Mouse (Mus musculus) gastrocnemius, adult 18-20 months (tissue): ENCODE data around the gene Gapt. TPM values are rescaled to one million over a fixed set of nuclear protein-coding genes. Genes with fewer than 3 reads are reported as not detected.

Experiments used
- DNase-seq: peaks from one replicate; pipeline ENCODE4 v3.0.0; 2021; ENCODE audit warnings: low spot score
- total RNA-seq, 2 experiments: library from RNA; stranded (reverse); gene quantifications; 2 replicates each; pipeline ENCODE4 v1.2.3; 2021

The Gapt gene
- total RNA-seq, 2 experiments from 2014 or later: 0.11 TPM; not detected in 1

GRCm38 (mm10) chr13:110346707-110347106 is 10.3 kb downstream of the Gapt start:
- DNase-seq: no peak

DNA sequence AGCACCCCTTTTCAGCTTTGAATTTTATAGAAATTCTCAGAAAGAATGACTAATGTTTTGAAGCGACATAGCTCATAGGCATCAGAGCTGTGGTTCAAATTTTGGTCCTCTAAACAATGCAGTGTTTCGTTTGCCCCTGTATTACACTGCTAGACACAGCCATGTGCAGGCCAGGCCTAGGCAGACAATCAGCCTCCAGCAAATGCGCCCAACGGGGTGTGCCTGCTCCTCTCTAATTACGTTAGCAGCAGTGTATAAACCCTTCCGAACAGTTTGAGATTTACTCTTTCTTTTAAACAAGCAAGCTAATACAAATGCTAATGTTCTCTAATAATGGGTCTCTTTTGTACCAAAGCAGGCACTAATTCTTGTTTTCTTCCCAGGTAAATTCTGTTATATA is 14.4 kb downstream of the Gapt start:
- no peak for DNase-seq

DNA sequence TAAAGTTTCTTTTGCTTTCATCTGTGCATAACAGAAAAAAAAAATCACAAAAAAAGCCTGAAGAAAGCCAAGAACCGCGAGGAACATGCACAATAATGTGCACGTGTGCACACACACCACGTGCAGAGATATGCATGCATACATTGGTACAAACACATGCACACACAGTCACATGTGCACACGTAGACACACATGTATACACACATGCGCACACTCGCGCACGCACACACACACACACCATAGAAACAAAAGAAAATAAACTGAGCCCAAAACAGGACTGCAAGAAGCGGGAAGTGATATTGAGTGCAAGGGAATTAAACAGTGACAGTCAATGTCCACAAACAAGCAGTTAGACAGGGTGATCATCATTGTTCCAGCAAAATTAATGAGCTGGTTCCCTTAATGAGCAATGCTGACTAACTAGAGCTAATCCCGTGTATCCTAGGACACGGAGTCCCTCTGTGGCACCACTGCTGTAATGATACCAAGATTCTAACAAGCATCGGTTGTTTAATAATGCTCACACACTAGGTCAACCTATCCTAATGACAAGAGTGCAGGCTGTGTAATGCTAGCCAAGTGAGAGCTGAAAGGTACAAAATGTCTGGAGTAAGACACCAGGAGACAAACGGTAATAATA is 23.9 kb downstream of the Gapt start:
- no peak for DNase-seq

DNA sequence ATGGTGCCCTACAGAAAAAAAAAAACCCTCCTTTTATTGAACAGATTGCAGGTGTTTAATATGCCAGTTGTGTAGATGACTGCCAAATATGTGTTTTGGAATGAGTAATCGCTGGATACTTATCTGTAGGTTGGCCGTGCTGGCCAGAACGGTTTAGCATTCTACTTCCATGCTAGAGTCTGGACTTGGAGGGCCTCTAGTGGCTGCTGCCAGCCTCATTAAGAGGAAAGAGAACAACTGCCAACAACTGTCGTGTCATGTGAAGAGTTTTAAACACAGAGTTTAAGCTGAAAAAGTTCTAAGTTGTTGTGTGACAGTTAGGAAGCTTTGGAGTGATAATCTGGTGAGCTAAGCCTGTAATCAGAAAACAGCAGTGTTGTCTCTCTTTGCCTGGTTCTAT is 38.3 kb downstream of the Gapt start:
- no peak for DNase-seq

DNA sequence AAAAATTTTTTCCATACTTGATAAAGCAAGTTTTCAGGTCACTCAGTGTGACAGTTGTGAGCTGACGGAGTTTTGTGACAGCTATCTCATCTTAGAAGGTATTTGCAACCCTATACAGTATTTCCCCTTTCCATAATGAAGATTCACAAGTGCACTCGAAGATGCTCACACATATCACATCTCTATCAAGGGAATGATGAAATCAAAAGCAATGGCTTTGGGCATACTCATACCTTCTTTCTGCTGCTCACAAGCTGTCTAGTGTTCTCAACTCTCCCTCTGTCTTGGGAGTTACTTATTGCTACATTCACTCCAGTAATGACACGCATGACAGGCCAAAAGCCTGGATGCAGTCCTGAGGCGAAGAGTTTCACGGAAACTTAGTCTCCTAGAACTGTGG is 49.8 kb downstream of the Gapt start:
- no peak for DNase-seq

Other genes with a start within 250 kb of the Gapt start
- gene Rab3c, start 76.2 kb downstream of the Gapt start, total RNA-seq: not detected
- gene Plk2, start 37.8 kb upstream of the Gapt start, total RNA-seq: 1 to 10 TPM; 2.4 to 6.0 TPM